Mouse (Mus musculus) midbrain, embryonic 16.5 days (tissue): ENCODE measurements at regions not wholly inside any gene's neighbourhood (a gene's known extent, or its start where the extent isn't known, plus 50 kb on each side); places are given as distances from the start of the nearest gene placed in this dataset.

ENCODE experiments used
- ATAC-seq: fragments of 200-750 bp; cut with Nextera tagmentation; 2 replicates; pipeline ENCODE4 v1.8.0; 2017; ENCODE audit warnings: moderate TSS enrichment
- H3K27ac ChIP-seq: fragments of 300-500 bp; sonication (generic); 2 replicates; pipeline ENCODE4 v1.5.1; 2014; ENCODE audit warnings: mild to moderate bottlenecking, low read length, mixed read lengths
- H3K27me3 ChIP-seq: fragments of 300-500 bp; sonication (generic); 2 replicates; pipeline ENCODE4 v1.6.1; 2014; ENCODE audit warnings: low read depth, low read length, mixed read lengths; ENCODE audit not compliant: control insufficient read depth, insufficient read depth
- H3K36me3 ChIP-seq: fragments of 300-500 bp; sonication (generic); 2 replicates; pipeline ENCODE4 v1.6.1; 2014; ENCODE audit warnings: mild to moderate bottlenecking, low read length, moderate library complexity, mixed read lengths; ENCODE audit not compliant: control insufficient read depth, insufficient read depth
- H3K4me1 ChIP-seq: fragments of 300-500 bp; sonication (generic); 2 replicates; pipeline ENCODE4 v1.6.1; 2014; ENCODE audit warnings: mild to moderate bottlenecking, low read length, mixed read lengths; ENCODE audit not compliant: control insufficient read depth, insufficient read depth
- H3K4me2 ChIP-seq: fragments of 300-500 bp; sonication (generic); 2 replicates; pipeline ENCODE4 v1.6.1; 2014; ENCODE audit warnings: mild to moderate bottlenecking, low read length, mixed read lengths
- H3K4me3 ChIP-seq: fragments of 300-500 bp; sonication (generic); 2 replicates; pipeline ENCODE4 v1.5.1; 2014; ENCODE audit warnings: low read depth, mild to moderate bottlenecking, low read length, moderate library complexity, mixed read lengths
- H3K9ac ChIP-seq: fragments of 300-500 bp; sonication (generic); 2 replicates; pipeline ENCODE4 v1.6.1; 2014; ENCODE audit warnings: low read depth, low read length, mixed read lengths
- H3K9me3 ChIP-seq: fragments of 300-500 bp; sonication (generic); replicated peaks from 2 replicates; pipeline ENCODE4 v1.6.1; 2014; ENCODE audit warnings: mild to moderate bottlenecking, low read length, mixed read lengths; ENCODE audit not compliant: control insufficient read depth, poor library complexity, severe bottlenecking
- WGBS: fragments of 180-500 bp; shearing (Covaris S2); extraction: QIAGEN DNeasy Blood & Tissue Kit; methylation state at CpG from one replicate; pipeline ENCODE4 v1.1.7; 2014; 5-methylcytosine and 5-hydroxymethylcytosine counted together

DNA sequence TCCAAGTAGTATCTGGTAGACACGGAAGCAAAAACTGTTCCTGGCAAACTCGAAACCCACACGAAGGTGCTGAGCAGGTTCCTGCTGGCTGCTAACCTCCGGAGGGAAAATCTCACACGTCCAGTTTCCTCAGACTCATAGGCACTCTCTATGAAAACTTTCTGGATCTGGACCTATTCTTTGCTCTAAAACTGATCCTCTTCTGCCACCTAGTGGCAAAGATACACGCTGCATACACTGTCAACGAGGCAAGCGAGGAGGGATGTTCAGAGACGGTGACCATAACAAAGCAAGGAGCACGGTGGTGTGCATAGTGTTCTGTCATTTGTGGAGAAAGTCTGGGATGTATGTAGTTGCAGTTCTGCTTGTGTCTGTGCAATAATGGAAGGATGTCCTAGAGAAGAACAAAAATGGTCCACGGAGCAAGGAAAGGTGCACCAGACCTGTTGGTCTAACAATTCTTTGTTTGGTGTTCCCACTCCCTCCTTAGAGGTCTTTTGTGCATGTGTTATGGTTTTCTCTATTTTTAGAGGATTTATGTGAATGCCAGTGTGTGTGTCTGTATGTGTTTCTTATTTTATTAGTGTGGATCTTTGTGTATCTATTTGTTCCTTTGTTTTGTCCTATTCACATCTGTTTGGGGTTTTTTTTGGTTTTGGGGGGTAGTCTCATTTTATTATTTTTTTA lies 57.0 kb upstream of the Siglech start:
- peak overlapping the region; percentile 48 for H3K4me2 ChIP-seq
- no peaks in the 10 kb centered on the region for H3K9me3 ChIP-seq
- H3K36me3 ChIP-seq: no peaks in the 10 kb centered on the region
- no peaks in the 10 kb centered on the region for H3K27me3 ChIP-seq
- H3K4me3 ChIP-seq: peak overlapping the region; percentile 28; the same call in 1 of the 2 replicates
- peak; percentile 99 for ATAC-seq
- no peaks in the 10 kb centered on the region for H3K4me1 ChIP-seq
- H3K9ac ChIP-seq: peak overlapping the region; percentile 34; the same call in 1 of the 2 replicates
- WGBS: 7% methylated on average over 11 of the region's 11 CpGs
- no peak overlapping the region for H3K27ac ChIP-seq
